Mouse (Mus musculus) ES-E14 (cell line): ENCODE measurements around the gene Gm11032. TPM values are rescaled to one million over a fixed set of nuclear protein-coding genes. Genes with fewer than 3 reads are reported as not detected.
A peak's percentile ranks its signal among the peaks of the same experiment; 100 is the strongest.

Experiments used
- DNase-seq: peaks from one replicate; pipeline ENCODE4 v3.0.0-alpha.2; 2013; ENCODE audit warnings: low read depth, low spot score
- H3K27ac ChIP-seq: 2 replicates; pipeline ENCODE4 v1.5.1; 2012; ENCODE audit warnings: low read depth, mild to moderate bottlenecking, low read length, moderate library complexity, mixed read lengths; ENCODE audit not compliant: poor library complexity, insufficient read depth, severe bottlenecking
- H3K36me3 ChIP-seq: 2 replicates; pipeline ENCODE4 v1.6.1; 2012; ENCODE audit warnings: mild to moderate bottlenecking, low read length, moderate library complexity, mixed read lengths; ENCODE audit not compliant: control insufficient read depth, poor library complexity, insufficient read depth, severe bottlenecking
- H3K4me1 ChIP-seq, 2 experiments: fragments of 150-350 bp in 1 of 2; sonication (generic) in 1 of 2; 2 replicates each; pipeline ENCODE4 v1.6.1; 2012; ENCODE audit warnings: low read length in 2 of 2, mild to moderate bottlenecking in 1 of 2, mixed read lengths in 1 of 2; ENCODE audit not compliant: control insufficient read depth in 2 of 2, insufficient read depth in 2 of 2, poor library complexity in 1 of 2
- H3K4me3 ChIP-seq, 2 experiments: fragments of 150-350 bp in 1 of 2; sonication (generic) in 1 of 2; 2 replicates each; pipeline ENCODE4 v1.5.1; 2012; ENCODE audit warnings: low read length in 2 of 2, low read depth in 1 of 2, mild to moderate bottlenecking in 1 of 2, mixed read lengths in 1 of 2; ENCODE audit not compliant: insufficient read depth in 1 of 2, poor library complexity in 1 of 2, severe bottlenecking in 1 of 2
- H3K9ac ChIP-seq: 2 replicates; pipeline ENCODE4 v1.6.1; 2012; ENCODE audit warnings: low read depth, mild to moderate bottlenecking, low read length, mixed read lengths; ENCODE audit not compliant: poor library complexity, insufficient read depth, severe bottlenecking
- H3K9me3 ChIP-seq: fragments of 150-350 bp; sonication (generic); 2 replicates; pipeline ENCODE4 v1.6.1; 2012; ENCODE audit warnings: low read depth, mild to moderate bottlenecking, low read length; ENCODE audit not compliant: control insufficient read depth, insufficient read depth
- CHD2 ChIP-seq: IDR thresholded peaks from 2 replicates; pipeline ENCODE4 v1.6.1; 2014; ENCODE audit warnings: mild to moderate bottlenecking, low read depth, low read length, inconsistent platforms
- HCFC1 ChIP-seq: IDR thresholded peaks from 2 replicates; pipeline ENCODE4 v1.6.1; 2012; ENCODE audit warnings: low read length, inconsistent platforms, borderline replicate concordance; ENCODE audit not compliant: insufficient read depth
- MAFK ChIP-seq: IDR thresholded peaks from 2 replicates; pipeline ENCODE4 v1.6.1; 2014; ENCODE audit warnings: mild to moderate bottlenecking, low read depth, low read length, inconsistent platforms; ENCODE audit not compliant: insufficient read depth
- ZC3H11A ChIP-seq: IDR thresholded peaks from 2 replicates; pipeline ENCODE4 v1.6.1; 2012; ENCODE audit warnings: low read depth, mild to moderate bottlenecking, inconsistent platforms, low read length, borderline replicate concordance
- ZNF384 ChIP-seq: IDR thresholded peaks from 2 replicates; pipeline ENCODE4 v1.6.1; 2012; ENCODE audit warnings: low read depth, low read length, inconsistent platforms
- in situ Hi-C, 2 experiments: fragments of 600-800 bp; cut with MboI; formaldehyde crosslinking; loops; one replicate each; pipeline ENCODE4 v1.15.1; 2025; ENCODE audit warnings: low sequenced_read_pairs in 2 of 2, inconsistent platforms in 1 of 2; ENCODE audit not compliant: unreplicated experiment in 2 of 2
- total RNA-seq: library from RNA; depleted of rRNA; stranded (reverse); fragments of 300-350 nt; gene quantifications from 2 replicates; pipeline ENCODE4 v1.2.3, GENCODE M21; 2012

The Gm11032 gene
- total RNA-seq, 1 experiment: not detected

- in situ Hi-C loops: no loop called here
- TF ChIP-seq CHD2 (no peak), HCFC1 (no peak)
- Histone ChIP-seq H3K9ac (no peak overlapping the region), H3K4me3 (no peak overlapping the region), H3K27ac (no peak overlapping the region), H3K4me1 (peaks cover 6 to 11% of the 10 kb centered on the region in 2 experiments; a peak in 3 of 4 replicates), H3K36me3 (no peaks in the 10 kb centered on the region), H3K9me3 (no peaks in the 10 kb centered on the region)
- no peak for DNase-seq
Measured at GRCm38 (mm10) chr11:4629861-4630280, 10.0 kb downstream of the Gm11032 start.

DNA sequence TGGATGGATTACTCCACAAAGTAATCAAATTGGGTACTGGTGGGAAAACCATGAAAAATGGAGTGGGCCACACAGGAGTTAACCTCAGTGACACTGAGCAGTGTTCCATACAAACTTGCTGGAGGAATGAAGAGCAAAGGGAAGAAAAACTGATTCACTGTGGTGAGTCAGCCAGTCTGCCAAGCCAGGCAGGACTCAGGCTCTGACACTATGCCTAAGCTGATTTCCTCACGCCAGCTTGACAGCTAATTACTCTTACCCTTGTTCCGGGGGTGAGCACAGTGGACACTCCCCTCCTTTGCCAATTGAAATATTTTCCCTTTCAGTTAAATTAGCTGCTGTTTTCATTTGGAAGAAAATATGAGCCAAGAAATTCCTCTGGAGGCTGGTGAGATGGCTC lies 13.6 kb downstream of the Gm11032 start:
- Histone ChIP-seq H3K9ac (no peak overlapping the region), H3K36me3 (no peaks in the 10 kb centered on the region), H3K4me3 (no peak overlapping the region), H3K27ac (no peak overlapping the region), H3K4me1 (peaks cover 6 to 10% of the 10 kb centered on the region in 2 experiments), H3K9me3 (no peaks in the 10 kb centered on the region)
- TF ChIP-seq MAFK (no peak), HCFC1 (no peak), ZC3H11A (no peak), CHD2 (no peak), ZNF384 (no peak)
- no peak for DNase-seq
- in situ Hi-C loops: no loop called here

DNA sequence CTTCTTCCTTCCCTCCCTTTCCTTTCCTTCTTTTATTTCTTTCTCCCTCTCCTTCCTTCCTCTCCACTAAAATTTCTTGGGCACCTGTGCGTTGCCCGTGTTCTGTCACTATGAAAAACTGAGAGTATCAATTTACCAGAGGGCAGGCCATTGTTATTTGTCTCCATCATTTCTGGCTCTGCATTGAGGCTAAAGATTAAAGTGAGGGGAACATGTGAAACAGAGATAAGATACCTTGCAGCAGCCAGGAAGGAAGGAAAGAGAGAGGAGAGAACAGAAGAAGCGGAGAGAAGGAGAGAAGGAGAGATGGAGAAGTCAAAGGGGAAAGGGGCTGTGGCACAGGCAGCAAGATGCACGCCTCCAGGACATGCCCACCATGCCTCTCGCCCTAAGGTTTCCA lies 14.5 kb downstream of the Gm11032 start:
- no peak for DNase-seq
- Histone ChIP-seq H3K9me3 (no peaks in the 10 kb centered on the region), H3K27ac (no peak overlapping the region), H3K4me3 (no peak overlapping the region), H3K4me1 (peaks cover 4 to 9% of the 10 kb centered on the region in 2 experiments), H3K9ac (no peak overlapping the region), H3K36me3 (no peaks in the 10 kb centered on the region)
- in situ Hi-C loops: no loop called here
- no peak for TF ChIP-seq CHD2
- TF ChIP-seq ZC3H11A: no peak
- no peak for TF ChIP-seq MAFK
- no peak for TF ChIP-seq ZNF384
- no peak for TF ChIP-seq HCFC1

DNA sequence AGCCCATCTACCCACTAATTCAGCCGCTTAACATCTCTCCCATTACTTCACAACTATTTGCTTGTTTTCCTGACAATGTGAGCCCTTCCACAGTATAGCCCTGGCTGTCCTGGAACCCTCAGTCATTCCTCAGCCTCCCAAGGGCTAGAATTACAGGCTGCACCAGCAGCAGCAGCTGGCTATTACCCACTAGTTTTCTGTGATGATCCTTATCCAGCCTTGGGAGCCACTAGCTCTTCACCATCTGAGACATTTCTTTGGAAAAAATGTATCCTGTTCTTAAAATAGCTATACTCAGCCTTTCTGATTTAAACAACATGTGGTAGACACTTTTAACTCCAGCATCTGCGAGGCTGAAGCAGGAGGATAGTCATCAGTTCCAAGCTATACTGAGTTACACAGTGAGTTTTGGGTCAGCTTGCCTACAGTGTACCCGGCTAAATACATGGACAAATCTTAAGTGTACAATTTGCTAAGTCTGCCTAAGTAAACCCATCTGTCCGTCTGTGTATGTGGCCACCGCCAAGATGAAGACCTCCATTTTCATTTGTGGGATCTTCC lies 17.0 kb downstream of the Gm11032 start:
- H3K9me3 ChIP-seq: no peaks in the 10 kb centered on the region
- TF ChIP-seq CHD2: no peak
- TF ChIP-seq ZNF384: no peak
- TF ChIP-seq MAFK: no peak
- no peak for TF ChIP-seq HCFC1
- no peak for TF ChIP-seq ZC3H11A
- no peak overlapping the region; the same call in 1 of the 2 replicates for H3K9ac ChIP-seq
- no peak overlapping the region; the same call in 1 of the 2 replicates for H3K27ac ChIP-seq
- in situ Hi-C loops: no loop called here
- peaks cover 0 to 3% of the 10 kb centered on the region in 2 experiments; a peak in 2 of 4 replicates for H3K4me1 ChIP-seq
- no peak for DNase-seq
- peak overlapping the region in 1 of 2 experiments; percentile 86; a peak in 2 of 4 replicates for H3K4me3 ChIP-seq
- H3K36me3 ChIP-seq: peaks cover 4% of the 10 kb centered on the region; the same call in 1 of the 2 replicates
